Mouse (Mus musculus) midbrain, embryonic 12.5 days (tissue): ENCODE results near the gene Htr5b. TPM values are rescaled to one million over a fixed set of nuclear protein-coding genes. Genes with fewer than 3 reads are reported as not detected.

ENCODE experiments used
- polyA plus RNA-seq: library from polyadenylated mRNA; unstranded; fragments of >200 nt; fragmentation: Nextera tagmentation; extraction: Ambion mirVana; gene quantifications from 2 replicates; pipeline ENCODE4 v1.2.1, GENCODE M21; 2016

Htr5b gene
- polyA plus RNA-seq, 1 experiment from 2014 or later = 0.38 TPM

Other genes starting within 250 kb of the Htr5b start
- gene Insig2, start 195.9 kb downstream of the Htr5b start, polyA plus RNA-seq = 30.3 and 35.5 TPM in 2 replicates
- 12.8 and 15.1 TPM in 2 replicates for gene Ccdc93, start 97.4 kb downstream of the Htr5b start, polyA plus RNA-seq
- 60.2 and 65.2 TPM in 2 replicates for gene Ddx18, start 39.5 kb upstream of the Htr5b start, polyA plus RNA-seq